Mouse (Mus musculus) ES-E14 (cell line): ENCODE measurements around the gene Gata2. TPM values are rescaled to one million over a fixed set of nuclear protein-coding genes. Genes with fewer than 3 reads are reported as not detected.

ENCODE experiments used
- DNase-seq: peaks from one replicate; pipeline ENCODE4 v3.0.0-alpha.2; 2013; ENCODE audit warnings: low read depth, low spot score
- H3K27ac ChIP-seq: 2 replicates; pipeline ENCODE4 v1.5.1; 2012; ENCODE audit warnings: low read depth, mild to moderate bottlenecking, low read length, moderate library complexity, mixed read lengths; ENCODE audit not compliant: poor library complexity, insufficient read depth, severe bottlenecking
- H3K36me3 ChIP-seq: 2 replicates; pipeline ENCODE4 v1.6.1; 2012; ENCODE audit warnings: mild to moderate bottlenecking, low read length, moderate library complexity, mixed read lengths; ENCODE audit not compliant: control insufficient read depth, poor library complexity, insufficient read depth, severe bottlenecking
- H3K4me1 ChIP-seq, 2 experiments: fragments of 150-350 bp in 1 of 2; sonication (generic) in 1 of 2; 2 replicates each; pipeline ENCODE4 v1.6.1; 2012; ENCODE audit warnings: low read length in 2 of 2, mild to moderate bottlenecking in 1 of 2, mixed read lengths in 1 of 2; ENCODE audit not compliant: control insufficient read depth in 2 of 2, insufficient read depth in 2 of 2, poor library complexity in 1 of 2
- H3K4me3 ChIP-seq, 2 experiments: fragments of 150-350 bp in 1 of 2; sonication (generic) in 1 of 2; 2 replicates each; pipeline ENCODE4 v1.5.1; 2012; ENCODE audit warnings: low read length in 2 of 2, low read depth in 1 of 2, mild to moderate bottlenecking in 1 of 2, mixed read lengths in 1 of 2; ENCODE audit not compliant: insufficient read depth in 1 of 2, poor library complexity in 1 of 2, severe bottlenecking in 1 of 2
- H3K9ac ChIP-seq: 2 replicates; pipeline ENCODE4 v1.6.1; 2012; ENCODE audit warnings: low read depth, mild to moderate bottlenecking, low read length, mixed read lengths; ENCODE audit not compliant: poor library complexity, insufficient read depth, severe bottlenecking
- H3K9me3 ChIP-seq: fragments of 150-350 bp; sonication (generic); 2 replicates; pipeline ENCODE4 v1.6.1; 2012; ENCODE audit warnings: low read depth, mild to moderate bottlenecking, low read length; ENCODE audit not compliant: control insufficient read depth, insufficient read depth
- CHD2 ChIP-seq: IDR thresholded peaks from 2 replicates; pipeline ENCODE4 v1.6.1; 2014; ENCODE audit warnings: mild to moderate bottlenecking, low read depth, low read length, inconsistent platforms
- HCFC1 ChIP-seq: IDR thresholded peaks from 2 replicates; pipeline ENCODE4 v1.6.1; 2012; ENCODE audit warnings: low read length, inconsistent platforms, borderline replicate concordance; ENCODE audit not compliant: insufficient read depth
- MAFK ChIP-seq: IDR thresholded peaks from 2 replicates; pipeline ENCODE4 v1.6.1; 2014; ENCODE audit warnings: mild to moderate bottlenecking, low read depth, low read length, inconsistent platforms; ENCODE audit not compliant: insufficient read depth
- ZC3H11A ChIP-seq: IDR thresholded peaks from 2 replicates; pipeline ENCODE4 v1.6.1; 2012; ENCODE audit warnings: low read depth, mild to moderate bottlenecking, inconsistent platforms, low read length, borderline replicate concordance
- ZNF384 ChIP-seq: IDR thresholded peaks from 2 replicates; pipeline ENCODE4 v1.6.1; 2012; ENCODE audit warnings: low read depth, low read length, inconsistent platforms
- in situ Hi-C, 2 experiments: fragments of 600-800 bp; cut with MboI; formaldehyde crosslinking; loops; one replicate each; pipeline ENCODE4 v1.15.1; 2025; ENCODE audit warnings: low sequenced_read_pairs in 2 of 2, inconsistent platforms in 1 of 2; ENCODE audit not compliant: unreplicated experiment in 2 of 2
- total RNA-seq: library from RNA; depleted of rRNA; stranded (reverse); fragments of 300-350 nt; gene quantifications from 2 replicates; pipeline ENCODE4 v1.2.3, GENCODE M21; 2012

Gata2 gene
- total RNA-seq, 1 experiment, result 5.4 TPM

DNA sequence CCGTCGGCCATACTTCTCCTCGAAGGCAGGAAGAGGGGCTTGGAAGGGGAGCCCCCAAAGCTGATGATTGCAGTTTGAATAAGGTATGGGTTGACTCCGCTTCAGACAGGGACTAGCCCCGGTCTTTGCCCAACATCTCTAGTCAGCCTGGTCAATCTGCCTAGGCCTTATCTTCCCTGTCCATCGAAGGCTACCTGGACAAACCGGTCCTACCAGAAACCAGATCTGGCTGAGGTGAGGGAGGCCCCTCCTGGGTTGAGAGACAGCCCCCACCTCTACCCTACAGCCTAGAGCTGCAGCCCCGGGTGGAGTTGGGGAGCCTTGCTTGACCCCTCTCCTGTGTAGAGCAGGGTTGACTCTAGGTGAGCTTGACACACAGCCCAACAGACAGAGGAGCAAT, 40.3 kb downstream of the Gata2 start:
- in situ Hi-C loops, result no loop called here
- Histone ChIP-seq H3K9ac (no peak overlapping the region), H3K9me3 (no peaks in the 10 kb centered on the region), H3K27ac (no peak overlapping the region), H3K4me1 (peaks cover 3 to 30% of the 10 kb centered on the region in 2 experiments), H3K4me3 (no peak overlapping the region), H3K36me3 (no peaks in the 10 kb centered on the region)
- DNase-seq, result no peak
- TF ChIP-seq ZC3H11A (no peak), MAFK (no peak), ZNF384 (no peak), CHD2 (no peak), HCFC1 (no peak)

DNA sequence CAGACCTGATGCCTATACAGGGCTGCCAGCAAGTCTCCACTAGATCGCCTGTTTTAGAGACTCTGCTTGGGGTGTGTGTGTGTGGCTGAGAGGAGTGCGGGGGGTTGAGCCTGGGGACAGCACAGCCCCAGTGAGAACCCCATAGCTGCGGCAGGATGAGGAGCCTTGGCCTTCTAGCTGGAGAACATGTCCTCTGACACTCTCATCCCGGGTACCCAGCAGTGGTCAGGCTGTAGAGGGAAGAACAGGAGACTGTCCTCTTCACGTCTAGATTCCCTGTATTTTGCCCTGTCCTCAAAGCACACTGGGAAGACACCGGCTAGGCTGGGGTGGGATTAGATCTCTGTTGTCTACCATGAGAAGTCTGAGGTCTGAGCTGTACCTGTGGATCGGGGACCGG, 41.8 kb downstream of the Gata2 start:
- Histone ChIP-seq H3K27ac (no peak overlapping the region), H3K9me3 (no peaks in the 10 kb centered on the region), H3K36me3 (no peaks in the 10 kb centered on the region), H3K9ac (no peak overlapping the region), H3K4me3 (no peak overlapping the region), H3K4me1 (peaks cover 3 to 30% of the 10 kb centered on the region in 2 experiments)
- DNase-seq, result no peak
- in situ Hi-C loops, result no loop called here
- no peak for TF ChIP-seq HCFC1
- TF ChIP-seq CHD2, result no peak
- TF ChIP-seq ZNF384, result no peak
- no peak for TF ChIP-seq MAFK
- TF ChIP-seq ZC3H11A, result no peak

DNA sequence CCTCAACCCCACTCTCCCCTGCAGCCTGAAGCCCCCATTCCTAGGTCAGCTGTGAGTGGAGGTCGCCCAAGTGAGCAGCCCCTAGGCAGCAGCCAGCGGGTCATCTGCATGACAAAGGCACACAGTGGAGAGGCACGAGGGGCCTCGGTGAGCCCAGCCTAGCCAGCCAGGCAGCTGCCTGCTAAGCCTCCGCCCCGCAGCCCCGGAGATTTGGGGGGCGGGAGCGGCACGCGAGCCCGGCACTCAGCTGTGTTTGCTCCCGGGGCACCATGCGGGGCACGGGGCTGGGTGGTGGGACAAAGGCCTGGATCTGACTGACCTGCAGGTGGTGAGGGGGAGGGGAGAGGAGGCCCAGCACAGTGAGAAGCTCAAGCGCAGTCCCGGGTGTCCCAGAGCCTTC, 42.3 kb downstream of the Gata2 start:
- H3K36me3 ChIP-seq, result no peaks in the 10 kb centered on the region
- H3K4me1 ChIP-seq, result peaks cover 3 to 30% of the 10 kb centered on the region in 2 experiments
- DNase-seq, result no peak
- peak overlapping the region; percentile 9 to 33; a peak in 2 of 4 replicates for H3K4me3 ChIP-seq
- no peak for TF ChIP-seq MAFK
- no peak for TF ChIP-seq HCFC1
- no peak for TF ChIP-seq ZC3H11A
- no peak for TF ChIP-seq CHD2
- TF ChIP-seq ZNF384, result no peak
- in situ Hi-C loops, result no loop called here
- no peak overlapping the region for H3K27ac ChIP-seq
- H3K9me3 ChIP-seq, result no peaks in the 10 kb centered on the region
- H3K9ac ChIP-seq, result peak overlapping the region; percentile 16; the same call in 1 of the 2 replicates

DNA sequence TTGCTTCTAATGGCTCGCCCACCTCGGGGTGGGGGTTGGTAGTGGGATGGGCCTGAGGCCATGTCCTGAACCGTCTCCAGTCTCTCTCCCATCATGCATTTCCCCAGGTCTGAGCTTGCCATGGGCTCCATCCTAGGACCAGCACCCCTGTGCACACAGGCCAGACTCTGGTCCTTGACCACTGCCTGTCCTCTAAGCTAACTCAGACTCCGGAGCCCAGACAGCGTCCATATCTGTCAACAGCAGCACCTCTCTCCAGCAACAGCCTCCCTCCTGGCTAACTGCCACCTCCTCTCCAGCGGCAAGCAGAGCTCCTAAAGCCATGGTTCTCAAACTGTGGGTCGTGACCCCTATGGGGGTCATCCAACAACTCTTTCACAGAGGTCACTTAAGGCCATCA, 42.8 kb downstream of the Gata2 start:
- H3K9ac ChIP-seq, result no peak overlapping the region
- no peaks in the 10 kb centered on the region for H3K9me3 ChIP-seq
- TF ChIP-seq HCFC1, result no peak
- no peak for TF ChIP-seq ZC3H11A
- 0 out of 2 replicates have a peak, but pooled peaks have one; percentile 42 for TF ChIP-seq CHD2
- no peaks in the 10 kb centered on the region for H3K36me3 ChIP-seq
- DNase-seq, result no peak
- in situ Hi-C loops, result no loop called here
- H3K27ac ChIP-seq, result no peak overlapping the region
- H3K4me1 ChIP-seq, result peaks cover 3 to 29% of the 10 kb centered on the region in 2 experiments
- H3K4me3 ChIP-seq, result peak overlapping the region in 1 of 2 experiments; percentile 33; a peak in 2 of 4 replicates

DNA sequence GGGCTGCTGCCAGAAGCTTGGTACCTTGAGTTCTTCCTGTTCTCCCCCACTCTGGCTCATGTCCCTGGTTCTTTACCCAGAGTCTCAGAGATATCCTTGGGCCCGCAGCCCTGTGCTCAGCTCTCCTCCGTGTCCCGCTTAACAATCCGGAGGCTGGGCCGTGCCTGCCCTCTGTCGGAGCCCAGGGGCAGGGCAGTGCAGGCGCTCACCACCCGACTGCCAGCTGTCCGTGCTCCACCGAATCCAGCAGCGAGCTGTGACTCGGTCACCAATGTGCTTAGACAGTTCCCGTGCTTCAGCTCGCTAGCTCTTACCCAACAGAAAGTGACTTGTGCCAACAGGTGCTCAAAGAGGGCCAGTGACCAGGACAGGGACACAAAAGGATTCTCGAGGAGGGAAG, 48.9 kb downstream of the Gata2 start:
- Histone ChIP-seq H3K36me3 (no peaks in the 10 kb centered on the region), H3K4me3 (peak overlapping the region in 1 of 2 experiments; percentile 21; a peak in 1 of 4 replicates), H3K9ac (no peak overlapping the region), H3K9me3 (no peaks in the 10 kb centered on the region), H3K4me1 (peaks cover 0 to 2% of the 10 kb centered on the region in 2 experiments; a peak in 1 of 4 replicates), H3K27ac (no peak overlapping the region)
- in situ Hi-C loops, result no loop called here
- TF ChIP-seq ZNF384 (no peak), ZC3H11A (no peak), MAFK (no peak), CHD2 (no peak), HCFC1 (no peak)
- DNase-seq, result peak; percentile 31
